Mouse (Mus musculus) left cerebral cortex, adult 18-20 months (tissue): ENCODE measurements around the gene Polr2h. TPM values are rescaled to one million over a fixed set of nuclear protein-coding genes. Genes with fewer than 3 reads are reported as not detected.
A peak's percentile ranks its signal among the peaks of the same experiment; 100 is the strongest.

Experiments
- DNase-seq, 2 experiments: peaks; one replicate each; pipeline ENCODE4 v3.0.0; 2021 to 2022; ENCODE audit warnings: low spot score in 2 of 2, mixed read lengths in 1 of 2
- total RNA-seq, 2 experiments: library from RNA; stranded (reverse); gene quantifications; 2 replicates each; pipeline ENCODE4 v1.2.3; 2021

Gene Polr2h
- total RNA-seq, 2 experiments from 2014 or later, result 27.6 to 30.2 TPM

GRCm38 (mm10) chr16:20701316-20701715 lies 16.1 kb upstream of the Polr2h start:
- no peak for DNase-seq

GRCm38 (mm10) chr16:20701729-20702521 lies 15.5 kb upstream of the Polr2h start:
- DNase-seq, result no peak

- DNase-seq, result peak; percentile 67 to 68
Observed at GRCm38 (mm10) chr16:20702522-20702893, 15.0 kb upstream of the Polr2h start.

GRCm38 (mm10) chr16:20703071-20703470 lies 14.4 kb upstream of the Polr2h start:
- peak in 1 of 2 experiments; percentile 18 for DNase-seq

- DNase-seq, result no peak
Observed at GRCm38 (mm10) chr16:20703699-20704400, 13.6 kb upstream of the Polr2h start.

- DNase-seq, result no peak
Observed at GRCm38 (mm10) chr16:20705786-20706185, 11.7 kb upstream of the Polr2h start.

- DNase-seq, result no peak
Observed at GRCm38 (mm10) chr16:20706407-20707055, 10.9 kb upstream of the Polr2h start.

- DNase-seq, result no peak
Observed at GRCm38 (mm10) chr16:20708220-20708938, 9.1 kb upstream of the Polr2h start.

- DNase-seq, result peak in 1 of 2 experiments; percentile 12
Observed at GRCm38 (mm10) chr16:20708939-20709734, 8.3 kb upstream of the Polr2h start.

GRCm38 (mm10) chr16:20710370-20710769 lies 7.1 kb upstream of the Polr2h start:
- DNase-seq, result no peak

- no peak for DNase-seq
Observed at GRCm38 (mm10) chr16:20710810-20711209, 6.7 kb upstream of the Polr2h start.

- DNase-seq, result no peak
Observed at GRCm38 (mm10) chr16:20712190-20712589, 5.3 kb upstream of the Polr2h start.

GRCm38 (mm10) chr16:20712889-20713288 lies 4.6 kb upstream of the Polr2h start:
- no peak for DNase-seq

GRCm38 (mm10) chr16:20714307-20715080 lies 3.0 kb upstream of the Polr2h start:
- no peak for DNase-seq

- DNase-seq, result no peak
Observed at GRCm38 (mm10) chr16:20715161-20715560, 2.3 kb upstream of the Polr2h start.

- no peak for DNase-seq
Observed at GRCm38 (mm10) chr16:20715566-20715965, 1.9 kb upstream of the Polr2h start.

GRCm38 (mm10) chr16:20715976-20716840 lies 1.3 kb upstream of the Polr2h start:
- peak; percentile 74 to 87 for DNase-seq

GRCm38 (mm10) chr16:20716841-20717180 lies 654 bp upstream of the Polr2h start:
- DNase-seq, result no peak
